Mouse (Mus musculus) stomach, postnatal 0 days (tissue): ENCODE measurements at regions not wholly inside any gene's neighbourhood (a gene's known extent, or its start where the extent isn't known, plus 50 kb on each side); places are given as distances from the start of the nearest gene placed in this dataset.

Experiments used
- ATAC-seq: fragments of 200-750 bp; cut with Nextera tagmentation; 2 replicates; pipeline ENCODE4 v1.8.0; 2017; ENCODE audit not compliant: low FRiP score, low TSS enrichment
- DNase-seq: peaks from one replicate; pipeline ENCODE4 v3.0.0-alpha.2; 2016; ENCODE audit warnings: low spot score
- H3K27ac ChIP-seq: fragments of 300-500 bp; sonication (generic); replicated peaks from 2 replicates; pipeline ENCODE4 v1.5.1; 2014; ENCODE audit warnings: mild to moderate bottlenecking, control low read depth
- H3K27me3 ChIP-seq: fragments of 300-500 bp; sonication (generic); 2 replicates; pipeline ENCODE4 v1.6.1; 2014; ENCODE audit warnings: low read length; ENCODE audit not compliant: control insufficient read depth, insufficient read depth
- H3K36me3 ChIP-seq: fragments of 300-500 bp; sonication (generic); 2 replicates; pipeline ENCODE4 v1.6.1; 2014; ENCODE audit warnings: low read length, mixed read lengths; ENCODE audit not compliant: control insufficient read depth, insufficient read depth
- H3K4me1 ChIP-seq: fragments of 300-500 bp; sonication (generic); replicated peaks from 2 replicates; pipeline ENCODE4 v1.6.1; 2014; ENCODE audit warnings: antibody characterized with exemption; ENCODE audit not compliant: control insufficient read depth, insufficient read depth
- H3K4me2 ChIP-seq: fragments of 300-500 bp; sonication (generic); replicated peaks from 2 replicates; pipeline ENCODE4 v1.6.1; 2014; ENCODE audit warnings: low read depth, mild to moderate bottlenecking, control low read depth, moderate library complexity
- H3K4me3 ChIP-seq: fragments of 300-500 bp; sonication (generic); 2 replicates; pipeline ENCODE4 v1.5.1; 2014; ENCODE audit warnings: low read depth, low read length, control low read depth
- H3K9ac ChIP-seq: fragments of 300-500 bp; sonication (generic); 2 replicates; pipeline ENCODE4 v1.6.1; 2014; ENCODE audit warnings: mild to moderate bottlenecking, low read length, control low read depth, mixed read lengths
- H3K9me3 ChIP-seq: fragments of 300-500 bp; sonication (generic); 2 replicates; pipeline ENCODE4 v1.6.1; 2016; ENCODE audit warnings: low read length; ENCODE audit not compliant: control insufficient read depth
- CTCF ChIP-seq: IDR thresholded peaks from 2 replicates; pipeline ENCODE4 v1.5.1; 2016; ENCODE audit warnings: antibody characterized with exemption, low read depth, mild to moderate bottlenecking, moderate library complexity
- EP300 ChIP-seq: optimal IDR thresholded peaks from 2 replicates; pipeline ENCODE3; 2016; ENCODE audit warnings: antibody characterized with exemption
- WGBS: fragments of 180-500 bp; shearing (Covaris S2); extraction: QIAGEN DNeasy Blood & Tissue Kit; methylation state at CpG from one replicate; pipeline ENCODE4 v1.1.7; 2014; 5-methylcytosine and 5-hydroxymethylcytosine counted together

- TF ChIP-seq CTCF, result no peak
- TF ChIP-seq EP300, result no peak
- no peaks in the 10 kb centered on the region for H3K27me3 ChIP-seq
- H3K9ac ChIP-seq, result no peak overlapping the region
- H3K9me3 ChIP-seq, result no peaks in the 10 kb centered on the region
- no peak for DNase-seq
- H3K4me1 ChIP-seq, result no peaks in the 10 kb centered on the region
- no peak for ATAC-seq
- H3K36me3 ChIP-seq, result no peaks in the 10 kb centered on the region
- H3K27ac ChIP-seq, result no peak overlapping the region
- no peak overlapping the region for H3K4me3 ChIP-seq
- H3K4me2 ChIP-seq, result no peak overlapping the region
- 38% methylated on average over 8 of the region's 8 CpGs for WGBS
Measured at GRCm38 (mm10) chr8:87152068-87152915, 267.2 kb upstream of the N4bp1 start.

GRCm38 (mm10) chr8:87148853-87149252 lies 263.8 kb upstream of the N4bp1 start:
- H3K4me2 ChIP-seq, result no peak overlapping the region
- H3K4me3 ChIP-seq, result no peak overlapping the region
- H3K9me3 ChIP-seq, result no peaks in the 10 kb centered on the region
- no peaks in the 10 kb centered on the region for H3K4me1 ChIP-seq
- H3K9ac ChIP-seq, result no peak overlapping the region
- 77% methylated on average over 6 of the region's 6 CpGs for WGBS
- DNase-seq, result no peak
- ATAC-seq, result no peak
- H3K27me3 ChIP-seq, result no peaks in the 10 kb centered on the region
- no peaks in the 10 kb centered on the region for H3K36me3 ChIP-seq
- no peak overlapping the region for H3K27ac ChIP-seq
- TF ChIP-seq EP300 (no peak), CTCF (no peak)

- no peak overlapping the region for H3K27ac ChIP-seq
- H3K27me3 ChIP-seq, result no peaks in the 10 kb centered on the region
- H3K4me3 ChIP-seq, result no peak overlapping the region
- H3K9me3 ChIP-seq, result no peaks in the 10 kb centered on the region
- H3K36me3 ChIP-seq, result no peaks in the 10 kb centered on the region
- DNase-seq (no peak), ATAC-seq (no peak)
- no peak overlapping the region for H3K4me2 ChIP-seq
- TF ChIP-seq EP300 (no peak), CTCF (no peak)
- no peak overlapping the region for H3K9ac ChIP-seq
- 63% methylated on average over 5 of the region's 5 CpGs for WGBS
- H3K4me1 ChIP-seq, result no peaks in the 10 kb centered on the region
Measured at GRCm38 (mm10) chr8:87147704-87148103, 262.6 kb upstream of the N4bp1 start.

- H3K9ac ChIP-seq, result no peak overlapping the region
- DNase-seq, result no peak
- no peaks in the 10 kb centered on the region for H3K9me3 ChIP-seq
- no peaks in the 10 kb centered on the region for H3K36me3 ChIP-seq
- H3K4me1 ChIP-seq, result no peaks in the 10 kb centered on the region
- 90% methylated on average over 4 of the region's 4 CpGs for WGBS
- no peak overlapping the region for H3K4me2 ChIP-seq
- no peak for TF ChIP-seq EP300
- no peak overlapping the region for H3K4me3 ChIP-seq
- H3K27ac ChIP-seq, result no peak overlapping the region
- ATAC-seq, result no peak
- H3K27me3 ChIP-seq, result no peaks in the 10 kb centered on the region
Measured at GRCm38 (mm10) chr8:87137412-87137811, 252.4 kb upstream of the N4bp1 start.

GRCm38 (mm10) chr8:87131716-87132115 lies 246.7 kb upstream of the N4bp1 start:
- Histone ChIP-seq H3K9me3 (no peaks in the 10 kb centered on the region), H3K4me3 (no peak overlapping the region), H3K4me1 (no peaks in the 10 kb centered on the region), H3K4me2 (no peak overlapping the region), H3K36me3 (no peaks in the 10 kb centered on the region), H3K27ac (no peak overlapping the region), H3K9ac (no peak overlapping the region), H3K27me3 (no peaks in the 10 kb centered on the region)
- 72% methylated on average over 3 of the region's 3 CpGs for WGBS
- DNase-seq (no peak), ATAC-seq (no peak)
- no peak for TF ChIP-seq EP300
- no peak for TF ChIP-seq CTCF

- TF ChIP-seq CTCF (no peak), EP300 (no peak)
- no peak for ATAC-seq
- Histone ChIP-seq H3K9ac (no peak overlapping the region), H3K4me3 (no peak overlapping the region), H3K4me2 (no peak overlapping the region), H3K36me3 (no peaks in the 10 kb centered on the region), H3K9me3 (no peaks in the 10 kb centered on the region), H3K27me3 (no peaks in the 10 kb centered on the region), H3K27ac (no peak overlapping the region), H3K4me1 (no peaks in the 10 kb centered on the region)
- DNase-seq, result no peak
- WGBS, result 56% methylated on average over 3 of the region's 3 CpGs
Measured at GRCm38 (mm10) chr8:87130691-87131090, 245.6 kb upstream of the N4bp1 start.
